Mouse (Mus musculus): ENCODE data around the gene Nagk. TPM values are rescaled to one million over a fixed set of nuclear protein-coding genes. Genes with fewer than 3 reads are reported as not detected.
"Not testable (repeated sequence)": the region's sequence is repeated elsewhere in the genome, so short reads cannot be mapped to it uniquely, and the experiment has no call there.

Nagk gene
- total RNA-seq, 2 experiments from 2014 or later = 3.8 to 6.6 TPM

DNA sequence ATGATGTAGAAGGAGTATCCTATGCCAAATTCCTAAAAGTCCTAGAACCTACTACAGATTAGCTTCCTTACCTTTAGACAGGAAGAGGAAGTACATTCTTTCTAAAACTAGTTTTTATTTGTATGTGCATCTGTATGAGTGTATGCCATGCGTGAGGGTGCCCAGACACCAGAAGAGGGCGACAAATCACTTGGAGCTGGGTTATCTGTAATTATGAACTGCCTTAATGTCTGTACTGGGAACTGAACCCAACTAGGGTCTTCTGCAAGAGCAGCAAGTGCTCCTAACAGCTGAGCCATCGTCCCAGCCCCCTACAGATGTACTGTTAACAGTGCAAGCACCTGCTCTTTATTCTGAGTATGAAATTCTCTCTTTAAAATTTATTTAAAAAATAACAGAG is 21.0 kb downstream of the Nagk start:
- no peak for DNase-seq

DNA sequence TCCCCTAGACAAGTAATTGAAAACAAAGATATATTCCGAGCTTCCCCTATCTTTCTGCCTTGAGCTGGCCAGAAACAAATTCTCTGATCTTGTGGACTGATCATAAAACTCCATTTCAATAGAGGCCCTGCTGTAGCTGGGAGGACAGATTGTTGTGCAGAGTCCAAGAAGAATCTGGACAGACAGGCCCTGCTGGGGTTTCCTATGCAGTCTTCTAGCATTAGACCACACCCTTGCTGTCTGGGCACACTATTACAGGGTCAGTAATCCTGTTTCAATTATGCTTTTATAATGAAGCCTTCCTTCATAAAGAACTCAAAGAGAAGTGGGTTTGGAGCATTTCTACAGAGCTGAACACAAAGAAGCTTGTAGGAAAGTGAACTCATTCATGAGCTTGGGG is 24.2 kb downstream of the Nagk start:
- DNase-seq = no peak

DNA sequence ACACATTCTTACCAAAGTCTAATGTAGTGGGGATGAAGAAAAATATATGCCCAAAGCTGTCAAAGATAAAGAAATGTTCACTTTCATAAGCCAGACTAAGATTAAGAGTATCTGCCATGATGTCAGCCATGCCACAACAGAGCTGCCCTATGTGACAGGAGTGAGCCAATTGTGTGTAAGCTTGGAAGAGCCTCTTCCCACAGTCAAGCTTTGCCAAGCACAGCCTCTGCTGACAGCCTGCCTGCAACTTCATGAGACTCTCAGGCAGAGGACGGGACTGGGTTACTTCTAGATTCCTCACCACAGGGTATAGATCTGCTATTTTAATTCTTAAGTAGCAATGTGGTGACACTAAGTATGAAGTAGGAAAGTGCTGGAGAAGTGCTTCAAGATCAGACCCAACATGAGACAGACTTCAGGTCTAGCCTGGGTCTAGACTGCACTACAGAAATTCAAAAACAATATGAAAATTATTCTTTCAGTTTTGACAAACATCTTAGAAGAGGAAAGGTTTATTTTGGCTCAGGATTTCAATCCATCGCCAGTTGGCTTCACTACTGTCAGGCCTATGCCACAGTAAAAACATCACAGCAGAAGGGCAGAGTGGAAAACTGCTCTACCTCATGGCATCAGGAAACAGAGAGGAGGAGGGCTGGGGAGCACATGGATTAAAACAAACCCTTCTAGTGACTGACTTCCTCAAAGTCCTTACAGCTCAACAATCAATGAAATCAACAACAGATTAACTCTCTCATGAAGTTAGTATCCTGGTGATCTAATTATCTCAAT is 26.1 kb downstream of the Nagk start:
- no peak for DNase-seq

DNA sequence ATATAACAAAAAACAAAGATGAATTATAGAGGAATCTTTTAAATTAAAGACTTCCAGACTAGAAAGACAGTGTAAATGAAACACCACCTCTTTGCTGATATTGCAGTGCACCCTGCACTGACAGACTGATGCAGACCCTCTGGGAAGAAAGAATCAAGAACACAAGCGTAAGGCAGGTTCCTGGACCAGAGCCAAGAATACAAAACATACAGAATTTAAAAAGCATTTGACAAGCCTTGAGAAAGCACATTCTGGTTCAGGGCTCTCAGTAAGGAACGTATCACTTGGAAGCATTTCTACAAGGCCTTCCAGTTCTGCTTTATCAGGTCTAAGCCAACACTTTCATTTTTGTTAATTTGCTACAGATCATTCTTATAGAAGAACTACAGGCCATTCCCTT is 27.1 kb downstream of the Nagk start:
- no peak for DNase-seq

DNA sequence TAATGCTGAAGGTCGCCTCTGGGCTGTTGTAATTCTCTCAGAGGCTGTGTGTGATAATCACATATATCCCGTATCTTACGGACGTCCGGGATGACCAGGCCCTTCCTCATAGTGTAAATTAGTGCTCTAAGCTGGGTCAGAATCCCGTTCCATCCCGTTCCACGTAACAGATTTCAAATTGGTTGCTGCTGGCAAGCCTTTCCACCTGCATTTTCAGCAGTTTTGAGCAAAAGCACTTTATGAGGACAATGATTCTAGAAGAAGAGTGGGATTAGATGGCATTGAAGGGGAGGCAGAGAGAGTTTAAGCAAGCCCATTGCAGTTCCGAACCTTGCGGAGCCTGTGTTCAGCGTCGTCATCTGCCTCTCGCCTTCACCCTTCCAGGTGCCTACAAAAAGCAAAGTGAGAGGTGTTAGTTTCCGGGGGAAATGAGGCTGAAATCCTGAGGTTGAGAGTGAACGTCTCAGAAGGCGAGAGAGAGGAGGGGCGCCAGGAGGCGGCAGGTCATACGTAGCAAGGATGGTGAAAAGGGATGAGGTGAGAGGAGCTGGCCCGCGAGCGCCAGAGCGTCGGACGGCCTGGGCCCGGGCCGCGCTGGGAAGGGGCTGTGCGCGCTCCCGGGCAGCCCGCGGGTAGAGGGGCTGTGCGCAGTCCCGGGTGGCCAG is 36.3 kb downstream of the Nagk start:
- DNase-seq = no peak

DNA sequence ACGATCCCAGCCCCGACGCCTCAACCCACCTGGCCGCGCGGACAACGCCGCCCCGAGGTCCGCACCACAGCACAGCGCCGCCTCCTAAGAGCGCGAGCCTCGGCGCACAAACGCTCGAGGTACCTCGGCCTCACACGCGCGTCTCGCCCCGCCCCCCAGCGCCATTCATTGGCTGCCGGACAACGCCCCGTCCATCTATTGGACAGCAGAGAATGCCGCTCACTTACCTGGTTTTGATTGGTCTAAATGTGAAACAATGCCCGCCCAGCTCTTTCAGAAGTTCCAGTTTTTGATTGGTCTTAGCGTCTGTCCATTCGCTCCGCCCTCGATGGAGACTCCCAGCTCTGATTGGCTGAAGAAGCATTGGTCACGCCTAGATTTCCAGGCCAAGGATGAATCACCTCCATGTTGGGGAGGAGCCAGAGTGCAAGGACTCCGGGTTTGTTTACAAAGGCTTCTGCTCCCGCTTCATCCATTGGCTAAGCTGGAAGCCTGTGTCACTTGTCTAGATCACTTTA is 36.9 kb downstream of the Nagk start, which contains the start of gene Paip2b:
Gene Paip2b, minus strand, starts transcription at position 136 of the 518 bp plus-strand sequence.
- DNase-seq = peak; percentile 99

DNA sequence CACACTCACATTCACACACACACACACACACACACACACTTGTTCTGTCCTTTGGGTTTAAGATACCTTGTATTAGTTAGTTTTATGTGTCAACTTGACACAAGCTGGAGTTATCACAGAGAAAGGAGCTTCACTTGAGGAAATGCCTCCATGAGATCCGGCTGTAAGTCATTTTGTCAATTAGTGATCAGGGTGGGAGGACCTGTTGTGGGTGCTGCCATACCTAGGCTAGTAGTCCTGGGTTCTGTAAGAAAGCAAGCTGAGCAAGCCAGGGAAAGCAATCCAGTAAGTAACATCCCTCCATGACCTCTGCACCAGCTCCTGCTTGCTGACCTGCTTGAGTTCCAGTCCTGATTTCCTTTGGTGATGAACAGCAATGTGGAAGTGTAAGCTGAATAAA is 37.6 kb downstream of the Nagk start:
- not testable (repeated sequence) for DNase-seq

DNA sequence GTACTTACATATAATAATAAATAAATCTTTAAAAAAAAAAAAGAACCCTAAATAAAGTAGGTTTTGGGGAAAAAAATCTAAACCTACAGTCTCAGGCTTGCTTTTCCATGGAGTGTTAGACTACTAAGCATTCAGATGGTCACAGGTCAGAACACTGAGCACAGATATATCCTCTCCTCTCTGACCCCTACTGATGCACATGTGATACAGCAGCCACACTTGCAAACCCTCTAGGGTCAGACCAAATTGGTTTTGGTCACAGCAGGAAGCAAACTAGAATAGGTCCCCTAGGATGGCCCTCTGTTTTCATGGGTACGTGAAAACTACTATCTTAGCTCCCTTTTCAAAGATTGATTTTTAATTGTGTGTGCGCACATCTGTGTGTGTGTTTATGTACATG is 42.0 kb downstream of the Nagk start:
- DNase-seq = no peak

DNA sequence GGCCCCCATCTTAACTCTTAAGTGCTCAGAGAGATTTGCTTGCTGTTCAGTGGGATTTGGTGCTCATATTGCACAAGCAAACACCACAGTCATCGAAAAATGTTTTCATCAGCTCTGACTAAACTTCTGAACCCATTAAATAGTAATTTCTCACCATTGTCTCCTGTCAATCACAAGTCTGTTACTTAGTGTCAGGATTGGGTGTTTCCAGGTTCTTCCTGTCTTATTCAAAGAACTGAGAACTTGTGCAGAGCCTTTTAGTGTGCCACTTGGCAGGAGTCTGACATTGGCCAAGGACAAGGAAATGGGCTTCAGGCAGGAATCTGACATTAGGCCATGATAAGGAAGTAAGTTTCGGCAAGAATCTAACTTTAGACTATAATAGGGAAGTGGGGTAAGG is 43.3 kb downstream of the Nagk start:
- no peak for DNase-seq

DNA sequence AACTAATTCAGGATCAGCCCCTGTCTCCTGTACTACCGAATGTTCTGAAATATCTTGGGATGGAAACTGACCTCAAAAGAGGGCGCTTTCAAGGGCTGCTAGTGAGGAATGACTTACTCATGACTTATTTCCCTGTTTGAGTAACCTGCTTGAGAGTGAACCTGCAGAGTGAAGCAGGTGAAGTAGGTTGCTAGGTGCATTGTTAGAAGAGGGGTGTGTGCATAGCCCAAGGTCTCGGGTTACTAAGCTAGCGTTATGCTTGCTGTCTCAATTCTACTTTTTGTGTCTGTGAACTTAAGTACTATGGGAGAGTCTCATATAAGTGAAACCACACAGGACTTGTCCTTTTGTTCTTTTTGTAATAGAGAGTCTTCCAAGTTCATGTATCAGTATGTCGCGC is 45.3 kb downstream of the Nagk start:
- no peak for DNase-seq

DNA sequence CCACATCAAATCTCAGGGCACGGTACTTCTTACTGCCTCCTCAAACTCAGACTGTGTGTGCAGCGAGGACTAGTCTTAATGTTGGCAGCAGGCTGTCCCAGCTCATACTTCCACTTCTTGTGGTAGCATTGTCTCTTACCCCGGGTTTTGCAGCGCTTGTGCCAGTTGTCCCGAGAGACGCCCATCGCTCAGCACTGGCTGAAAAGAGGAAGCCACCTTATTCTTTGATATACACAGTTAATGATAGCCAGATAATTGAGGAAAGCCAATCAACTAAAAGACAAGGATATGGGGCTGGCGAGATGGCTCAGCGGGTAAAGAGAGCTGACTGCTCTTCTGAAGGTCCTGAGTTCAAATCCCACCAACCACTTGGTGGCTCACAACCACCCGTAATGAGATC is 50.1 kb downstream of the Nagk start:
- no peak for DNase-seq

DNA sequence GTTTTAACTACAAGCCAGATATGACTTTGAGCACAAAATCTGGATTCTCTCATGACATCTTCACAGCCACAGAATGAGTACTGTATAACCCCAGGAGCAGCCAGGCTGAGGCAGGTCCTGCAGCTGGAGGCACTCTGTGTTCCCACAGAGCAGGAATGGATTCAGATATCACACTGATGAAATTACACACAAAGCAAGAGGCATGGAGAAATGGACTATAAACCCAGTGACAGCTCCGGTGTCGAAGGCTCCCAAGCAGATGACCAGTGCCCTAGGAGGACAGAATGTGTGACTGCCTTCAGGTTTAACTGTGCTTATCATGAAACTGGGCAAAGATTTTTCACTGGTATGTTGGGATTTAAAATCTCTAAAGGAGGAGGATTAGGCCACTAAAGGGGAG is 51.4 kb downstream of the Nagk start:
- DNase-seq = peak; percentile 46

DNA sequence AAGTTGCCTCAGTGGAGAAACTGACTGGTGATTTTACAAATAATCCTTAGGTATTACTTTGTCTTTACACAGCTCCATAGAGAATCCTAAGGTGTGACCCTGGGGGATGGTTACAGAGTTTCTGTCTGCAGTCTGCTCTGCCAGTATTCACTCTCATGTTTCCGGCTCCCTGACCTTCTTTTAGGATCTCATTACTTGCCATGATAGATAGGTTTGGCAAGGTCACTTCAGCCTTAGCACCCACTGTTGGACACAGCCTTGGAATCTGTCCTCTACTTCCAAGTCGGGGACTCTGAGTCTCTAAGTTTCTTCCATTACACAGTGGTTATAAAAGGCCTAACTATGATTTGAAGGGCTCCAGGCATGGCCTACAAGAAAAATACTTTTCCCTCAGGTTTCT is 54.7 kb downstream of the Nagk start:
- peak; percentile 45 for DNase-seq

Other genes starting within 250 kb of the Nagk start
- 1 to 10 TPM; 6.7 to 7.9 TPM for gene Stambp, start 222.3 kb upstream of the Nagk start, total RNA-seq (2021)
- gene Clec4f, start 138.8 kb upstream of the Nagk start, total RNA-seq (2021) = not detected
- gene Cd207, start 117.1 kb upstream of the Nagk start, total RNA-seq (2021) = not detected
- gene Vax2, start 83.7 kb upstream of the Nagk start, total RNA-seq (2021) = not detected
- not detected for gene Atp6v1b1, start 52.0 kb upstream of the Nagk start, total RNA-seq (2021)
- gene Ankrd53, start 32.3 kb upstream of the Nagk start, total RNA-seq (2021) = not detected
- gene Tex261, start 19.2 kb upstream of the Nagk start, total RNA-seq (2021) = 10 to 100 TPM; 47.2 to 49.5 TPM
- gene Paip2b, start 36.8 kb downstream of the Nagk start, total RNA-seq (2021) = 10 to 100 TPM; 62.8 to 68.1 TPM
- 10 to 100 TPM; 36.3 to 39.0 TPM for gene Zfp638, start 72.1 kb downstream of the Nagk start, total RNA-seq (2021)
- gene Dysf, start 213.6 kb downstream of the Nagk start, total RNA-seq (2021) = 10 to 100 TPM; 84.4 to 99.3 TPM